Mouse (Mus musculus): ENCODE data around the gene Elavl2. TPM values are rescaled to one million over a fixed set of nuclear protein-coding genes. Genes with fewer than 3 reads are reported as not detected.

Elavl2 gene
- under 1 TPM in 1 of 2 experiments, not detected in 1; 0.66 TPM for polyA plus RNA-seq (2017; shearing (Covaris generic))

DNA sequence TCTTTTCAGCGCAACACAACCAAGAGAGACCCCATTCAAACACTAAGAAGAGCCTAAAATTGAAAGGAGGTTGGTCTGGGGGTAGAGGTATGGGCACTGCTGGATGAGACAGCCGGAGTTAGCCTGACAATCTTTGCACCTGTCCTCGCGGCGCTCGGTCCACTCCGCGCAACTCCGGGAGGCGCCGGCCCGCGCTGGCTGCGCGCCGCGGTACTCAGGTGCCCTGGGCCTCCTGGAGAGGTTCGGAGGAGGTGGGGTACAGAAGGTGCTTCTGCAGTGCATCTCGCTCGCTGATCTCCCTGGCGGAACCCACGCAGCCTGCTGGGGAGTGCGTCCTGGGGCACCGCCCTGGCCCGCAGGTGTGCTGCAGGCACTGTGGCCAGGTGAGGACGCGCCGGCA lies at the start of gene Elavl2:
TSS of gene Elavl2 (minus strand) at position 363 of the 400 bp plus-strand sequence.

Data from activated CD4-positive, CD25-positive, alpha-beta regulatory T cell (primary cell).